Mouse (Mus musculus) midbrain, embryonic 12.5 days (tissue): ENCODE data around the gene Gm29427. TPM values are rescaled to one million over a fixed set of nuclear protein-coding genes. Genes with fewer than 3 reads are reported as not detected.
A peak's percentile ranks its signal among the peaks of the same experiment; 100 is the strongest.

Experiments used
- ATAC-seq: fragments of 200-750 bp; cut with Nextera tagmentation; 2 replicates; pipeline ENCODE4 v1.8.0; 2017; ENCODE audit warnings: low read depth, moderate TSS enrichment, moderate library complexity; ENCODE audit not compliant: low FRiP score
- H3K27ac ChIP-seq: fragments of 300-500 bp; sonication (generic); replicated peaks from 2 replicates; pipeline ENCODE4 v1.5.1; 2016; ENCODE audit warnings: mild to moderate bottlenecking
- H3K27me3 ChIP-seq: fragments of 300-500 bp; sonication (generic); 2 replicates; pipeline ENCODE4 v1.6.1; 2016; ENCODE audit warnings: mild to moderate bottlenecking
- H3K36me3 ChIP-seq: fragments of 300-500 bp; sonication (generic); 2 replicates; pipeline ENCODE4 v1.6.1; 2016
- H3K4me1 ChIP-seq: fragments of 300-500 bp; sonication (generic); 2 replicates; pipeline ENCODE4 v1.6.1; 2016
- H3K4me2 ChIP-seq: fragments of 300-500 bp; sonication (generic); replicated peaks from 2 replicates; pipeline ENCODE4 v1.6.1; 2016; ENCODE audit warnings: mild to moderate bottlenecking, moderate library complexity
- H3K4me3 ChIP-seq: fragments of 300-500 bp; sonication (generic); 2 replicates; pipeline ENCODE4 v1.5.1; 2016; ENCODE audit warnings: mild to moderate bottlenecking
- H3K9ac ChIP-seq: fragments of 300-500 bp; sonication (generic); replicated peaks from 2 replicates; pipeline ENCODE4 v1.6.1; 2016; ENCODE audit warnings: mild to moderate bottlenecking, moderate library complexity
- H3K9me3 ChIP-seq: fragments of 300-500 bp; sonication (generic); 2 replicates; pipeline ENCODE4 v1.6.1; 2016; ENCODE audit warnings: mild to moderate bottlenecking
- WGBS: fragments of 180-500 bp; shearing (Covaris S2); methylation state at CpG from one replicate; pipeline ENCODE4 v1.1.7; 2016; 5-methylcytosine and 5-hydroxymethylcytosine counted together
- polyA plus RNA-seq: library from polyadenylated mRNA; unstranded; fragments of >200 nt; fragmentation: Nextera tagmentation; extraction: Ambion mirVana; gene quantifications from 2 replicates; pipeline ENCODE4 v1.2.1, GENCODE M21; 2016

Gene Gm29427
- not detected in 2 replicates for polyA plus RNA-seq

DNA sequence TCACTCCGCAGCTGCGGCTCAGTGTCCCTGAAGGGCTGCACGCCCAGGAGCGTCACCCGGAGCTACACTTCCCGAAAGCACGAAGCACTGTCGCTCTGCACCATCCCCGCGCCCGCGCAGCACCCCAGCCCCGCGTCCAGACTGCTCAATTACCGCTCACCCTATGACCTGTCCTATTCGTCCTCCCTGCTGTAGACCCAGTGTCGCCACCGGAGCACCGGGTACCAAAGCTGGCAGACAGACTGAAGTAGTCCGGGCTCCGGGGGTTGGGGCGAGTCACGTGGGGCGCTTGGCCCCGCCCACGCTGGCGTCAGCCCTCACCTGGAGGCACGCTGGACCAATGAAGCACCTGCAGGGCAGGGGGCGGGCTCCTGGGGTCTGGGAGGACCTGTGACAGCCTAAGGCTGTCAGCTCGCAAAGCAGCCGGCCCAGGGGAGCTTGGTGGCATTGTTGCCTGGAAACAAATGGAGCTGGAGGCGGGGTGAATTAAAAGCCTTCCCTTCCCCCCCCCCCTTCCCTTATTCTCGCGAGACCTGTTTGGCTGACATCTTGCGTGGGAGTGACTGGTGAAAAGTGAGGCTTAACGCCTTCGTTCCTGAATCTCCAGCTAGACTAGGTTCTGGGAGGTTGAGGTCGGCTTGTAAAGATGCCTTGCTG, at the start of gene Gm29427:
Gm29427 (minus strand) TSS at position 239 of the 657 bp plus-strand sequence.
- Histone ChIP-seq H3K4me3 (peak within 1 kb of the TSS; percentile 87), H3K27me3 (no peaks in the 10 kb centered on the region), H3K4me1 (peaks cover 19% of the 10 kb centered on the region), H3K36me3 (0 out of 2 replicates have a peak, but pooled peaks cover 3% of the 10 kb centered on the region), H3K9me3 (no peaks in the 10 kb centered on the region), H3K9ac (peak within 1 kb of the TSS; percentile 92), H3K4me2 (peak within 1 kb of the TSS; percentile 91), H3K27ac (peak within 1 kb of the TSS; percentile 84)
- ATAC-seq: peak; percentile 89
- under 1% methylated on average over 38 of the region's 38 CpGs for WGBS

GRCm38 (mm10) chr1:130764027-130764461, 48.4 kb upstream of the Gm29427 start:
- whole genome bisulfite sequencing: 85% methylated on average over 12 of the region's 12 CpGs
- no peak overlapping the region for H3K4me2 ChIP-seq
- no peaks in the 10 kb centered on the region for H3K9me3 ChIP-seq
- no peaks in the 10 kb centered on the region for H3K4me1 ChIP-seq
- H3K4me3 ChIP-seq: no peak overlapping the region
- no peaks in the 10 kb centered on the region for H3K27me3 ChIP-seq
- no peak overlapping the region for H3K9ac ChIP-seq
- no peak overlapping the region for H3K27ac ChIP-seq
- no peaks in the 10 kb centered on the region for H3K36me3 ChIP-seq
- ATAC-seq: no peak

DNA sequence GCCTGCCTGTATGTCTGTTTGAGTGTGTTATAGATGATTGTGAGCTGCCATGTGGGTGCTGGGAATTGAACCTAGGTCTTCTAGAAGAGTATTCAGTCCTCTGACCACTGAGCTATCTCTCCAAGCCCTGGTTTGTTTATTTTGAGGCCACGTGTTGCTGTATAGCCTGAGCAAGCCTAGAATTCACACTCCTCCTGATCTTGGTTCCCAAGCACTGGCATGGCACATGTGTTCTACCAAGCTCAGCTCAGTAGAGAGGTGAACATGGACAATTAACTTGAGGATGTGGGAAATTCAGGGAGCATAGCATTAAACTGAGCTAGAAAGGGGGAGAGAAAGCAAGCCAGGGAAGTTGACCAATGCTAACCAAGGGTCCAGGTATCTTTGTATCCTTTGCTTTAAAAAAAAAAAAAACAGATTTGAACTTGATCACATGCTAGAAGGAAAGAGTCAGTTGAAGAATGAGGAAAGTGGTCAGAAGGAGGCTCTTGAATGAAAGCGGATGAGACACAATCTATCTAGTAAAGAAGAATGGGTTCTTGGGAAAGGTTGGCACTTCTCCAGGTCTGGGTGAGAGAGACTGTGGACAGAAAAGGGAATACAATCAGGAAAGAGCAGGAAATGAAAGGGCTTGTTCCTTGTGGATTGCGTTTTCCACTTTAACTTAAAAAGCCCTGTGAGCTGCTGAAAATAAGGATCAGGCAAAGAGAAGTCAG, 46.6 kb upstream of the Gm29427 start:
- WGBS: 90% methylated on average over 3 of the region's 3 CpGs
- no peak for ATAC-seq

DNA sequence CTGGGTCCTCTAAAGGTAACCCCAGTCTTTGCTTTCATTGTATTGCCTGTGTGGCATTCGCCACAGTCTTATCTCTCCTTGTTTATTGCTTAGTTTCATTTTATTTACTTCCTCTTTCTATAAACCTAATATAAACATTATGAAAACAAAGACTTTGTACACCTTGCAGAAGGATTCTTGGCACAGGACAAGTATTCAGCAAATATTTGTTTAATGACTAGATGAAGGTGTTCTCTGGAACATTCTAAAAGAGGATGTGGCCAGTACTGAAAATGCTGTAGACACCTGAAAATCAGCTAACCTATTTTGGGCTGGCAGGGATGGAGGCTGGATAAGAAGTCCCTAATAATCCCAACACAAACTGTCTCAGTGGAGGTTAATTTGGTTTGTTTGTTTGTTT, 46.0 kb upstream of the Gm29427 start:
- Histone ChIP-seq H3K9ac (no peak overlapping the region), H3K4me2 (no peak overlapping the region), H3K27me3 (no peaks in the 10 kb centered on the region), H3K27ac (no peak overlapping the region), H3K9me3 (no peaks in the 10 kb centered on the region), H3K4me1 (no peaks in the 10 kb centered on the region), H3K4me3 (no peak overlapping the region), H3K36me3 (no peaks in the 10 kb centered on the region)
- no peak for ATAC-seq
- 88% methylated on average over 1 of the region's 1 CpGs for WGBS

More for the DNA sequence above, 46.6 kb upstream of the Gm29427 start:
- no peaks in the 10 kb centered on the region for H3K9me3 ChIP-seq
- H3K9ac ChIP-seq: no peak overlapping the region
- no peaks in the 10 kb centered on the region for H3K4me1 ChIP-seq
- H3K36me3 ChIP-seq: no peaks in the 10 kb centered on the region
- H3K27ac ChIP-seq: no peak overlapping the region
- H3K27me3 ChIP-seq: no peaks in the 10 kb centered on the region
- no peak overlapping the region for H3K4me3 ChIP-seq
- no peak overlapping the region for H3K4me2 ChIP-seq

GRCm38 (mm10) chr1:130759689-130760088, 44.1 kb upstream of the Gm29427 start:
- no peak overlapping the region for H3K4me3 ChIP-seq
- H3K27me3 ChIP-seq: no peaks in the 10 kb centered on the region
- H3K9ac ChIP-seq: no peak overlapping the region
- no peaks in the 10 kb centered on the region for H3K4me1 ChIP-seq
- H3K4me2 ChIP-seq: no peak overlapping the region
- ATAC-seq: no peak
- no peaks in the 10 kb centered on the region for H3K36me3 ChIP-seq
- WGBS: 84% methylated on average over 9 of the region's 9 CpGs
- H3K27ac ChIP-seq: no peak overlapping the region
- no peaks in the 10 kb centered on the region for H3K9me3 ChIP-seq

DNA sequence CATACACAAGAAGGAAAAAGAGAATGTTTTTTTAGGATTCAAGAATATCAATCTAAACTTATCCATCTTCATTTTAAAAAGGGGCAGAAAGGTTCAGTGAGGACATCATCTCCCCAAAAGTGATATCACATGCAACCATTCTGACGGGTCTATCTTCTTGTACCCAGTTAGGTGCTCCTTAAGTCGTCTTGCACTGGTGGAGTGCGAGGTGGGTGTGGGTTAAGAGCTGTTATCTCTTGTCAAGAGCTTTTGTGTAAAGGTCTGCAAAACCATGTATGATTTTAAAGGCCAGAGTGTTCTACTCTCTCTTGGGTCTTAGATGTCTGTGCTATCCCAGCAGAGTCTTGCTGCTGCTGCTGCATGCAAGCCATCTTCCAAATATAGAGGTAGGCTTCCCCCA, 31.2 kb upstream of the Gm29427 start:
- Histone ChIP-seq H3K9ac (no peak overlapping the region), H3K4me3 (no peak overlapping the region), H3K9me3 (no peaks in the 10 kb centered on the region), H3K4me2 (no peak overlapping the region), H3K36me3 (no peaks in the 10 kb centered on the region), H3K27ac (no peak overlapping the region), H3K27me3 (no peaks in the 10 kb centered on the region), H3K4me1 (no peaks in the 10 kb centered on the region)
- no peak for ATAC-seq
- 91% methylated on average over 3 of the region's 3 CpGs for WGBS

GRCm38 (mm10) chr1:130745591-130745990, 30.0 kb upstream of the Gm29427 start:
- no peaks in the 10 kb centered on the region for H3K36me3 ChIP-seq
- no peak overlapping the region for H3K9ac ChIP-seq
- no peak overlapping the region for H3K27ac ChIP-seq
- ATAC-seq: no peak
- H3K27me3 ChIP-seq: no peaks in the 10 kb centered on the region
- H3K4me2 ChIP-seq: no peak overlapping the region
- no peaks in the 10 kb centered on the region for H3K4me1 ChIP-seq
- H3K4me3 ChIP-seq: no peak overlapping the region
- WGBS: 94% methylated on average over 3 of the region's 3 CpGs
- H3K9me3 ChIP-seq: no peaks in the 10 kb centered on the region

DNA sequence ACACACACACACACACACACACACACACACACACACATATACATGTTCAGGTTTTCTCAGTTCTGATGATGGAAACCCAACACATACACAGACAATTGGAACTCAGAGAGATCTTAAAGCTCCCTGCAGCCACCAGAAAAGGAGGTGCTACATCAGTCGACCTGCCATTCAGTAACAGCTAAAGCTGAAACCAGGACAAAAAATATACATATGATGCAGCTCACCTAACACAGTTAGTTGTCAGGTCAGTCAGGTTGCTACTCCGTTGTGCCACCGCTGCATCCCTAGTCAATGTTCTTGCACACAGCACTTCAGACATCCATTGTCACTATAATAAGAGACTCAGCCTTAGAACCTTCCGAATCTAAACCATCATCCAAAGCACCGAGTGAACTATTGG, 29.4 kb upstream of the Gm29427 start:
- Histone ChIP-seq H3K4me3 (no peak overlapping the region), H3K27ac (no peak overlapping the region), H3K36me3 (no peaks in the 10 kb centered on the region), H3K27me3 (no peaks in the 10 kb centered on the region), H3K9me3 (no peaks in the 10 kb centered on the region), H3K9ac (no peak overlapping the region), H3K4me2 (no peak overlapping the region), H3K4me1 (no peaks in the 10 kb centered on the region)
- 85% methylated on average over 5 of the region's 5 CpGs for WGBS
- ATAC-seq: no peak

DNA sequence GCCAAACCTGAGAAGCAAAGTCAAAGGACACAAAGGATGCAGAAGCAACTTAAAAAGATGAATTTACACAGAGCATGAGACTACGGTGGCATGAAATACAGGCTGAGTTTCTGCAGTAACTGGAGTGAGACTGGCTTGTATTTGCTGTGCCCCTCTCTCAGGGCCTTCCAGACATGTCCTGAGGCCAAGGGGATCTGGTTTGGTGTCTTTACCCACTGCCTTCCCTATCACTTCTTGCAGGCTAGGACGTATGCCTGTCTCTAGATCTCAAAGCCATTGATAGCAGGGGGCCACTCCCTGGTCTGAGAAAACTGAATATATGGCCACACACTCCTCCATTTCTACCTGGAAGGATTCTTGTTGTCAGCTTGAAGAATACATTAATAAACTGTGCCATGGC, 28.6 kb upstream of the Gm29427 start:
- no peaks in the 10 kb centered on the region for H3K4me1 ChIP-seq
- H3K27me3 ChIP-seq: no peaks in the 10 kb centered on the region
- H3K4me2 ChIP-seq: no peak overlapping the region
- no peaks in the 10 kb centered on the region for H3K36me3 ChIP-seq
- 80% methylated on average over 2 of the region's 2 CpGs for WGBS
- ATAC-seq: no peak
- H3K27ac ChIP-seq: no peak overlapping the region
- H3K9ac ChIP-seq: no peak overlapping the region
- no peak overlapping the region for H3K4me3 ChIP-seq
- H3K9me3 ChIP-seq: no peaks in the 10 kb centered on the region

DNA sequence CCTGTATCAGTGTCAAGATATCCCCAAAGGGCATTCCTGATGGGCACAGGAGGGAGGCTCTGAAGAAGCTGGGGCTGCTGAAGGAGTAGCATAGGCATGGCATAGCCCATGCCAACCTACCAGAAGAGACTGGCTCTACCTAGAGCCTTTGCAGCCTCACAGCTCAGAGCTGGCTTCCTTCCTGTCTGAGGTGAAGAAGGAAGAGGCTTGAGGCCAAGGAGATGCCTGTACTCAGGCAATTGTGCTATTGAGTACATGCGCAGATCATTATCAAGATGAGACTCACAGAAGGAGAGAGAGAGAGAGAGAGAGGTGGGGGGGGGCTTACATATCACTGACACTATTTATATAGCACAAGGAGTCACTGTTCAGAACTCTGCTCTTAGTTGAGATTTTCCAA, 28.2 kb upstream of the Gm29427 start:
- WGBS: 94% methylated on average over 1 of the region's 1 CpGs
- no peaks in the 10 kb centered on the region for H3K36me3 ChIP-seq
- no peak overlapping the region for H3K4me2 ChIP-seq
- H3K4me1 ChIP-seq: no peaks in the 10 kb centered on the region
- ATAC-seq: no peak
- H3K9me3 ChIP-seq: no peaks in the 10 kb centered on the region
- no peak overlapping the region for H3K4me3 ChIP-seq
- H3K9ac ChIP-seq: no peak overlapping the region
- no peak overlapping the region for H3K27ac ChIP-seq
- no peaks in the 10 kb centered on the region for H3K27me3 ChIP-seq

DNA sequence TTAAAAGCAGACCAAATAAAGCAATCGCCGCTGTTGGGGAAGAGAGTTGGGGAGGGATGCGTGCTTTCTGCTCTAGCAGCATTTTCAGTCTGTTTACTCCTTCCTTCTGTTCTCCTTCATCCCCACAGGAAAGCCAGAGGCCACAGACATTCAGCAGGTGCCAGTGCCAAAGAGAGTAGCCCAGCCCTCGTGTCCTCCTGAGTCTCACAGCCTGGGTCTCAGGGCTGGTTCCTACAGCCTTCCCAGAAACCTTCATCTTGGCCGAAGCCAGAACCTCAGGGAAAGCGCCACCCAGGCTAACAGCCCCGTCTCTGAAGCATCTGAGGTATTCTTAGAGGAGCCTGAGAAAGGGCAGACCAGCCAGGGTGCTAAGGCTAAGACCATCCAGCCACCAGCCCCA, 26.6 kb upstream of the Gm29427 start:
- Histone ChIP-seq H3K9ac (no peak overlapping the region), H3K27ac (no peak overlapping the region), H3K4me3 (no peak overlapping the region), H3K4me2 (no peak overlapping the region), H3K4me1 (no peaks in the 10 kb centered on the region), H3K27me3 (no peaks in the 10 kb centered on the region), H3K9me3 (no peaks in the 10 kb centered on the region), H3K36me3 (no peaks in the 10 kb centered on the region)
- no peak for ATAC-seq
- WGBS: 90% methylated on average over 7 of the region's 7 CpGs

GRCm38 (mm10) chr1:130740781-130741720, 25.5 kb upstream of the Gm29427 start:
- Histone ChIP-seq H3K4me2 (no peak overlapping the region), H3K36me3 (no peaks in the 10 kb centered on the region), H3K4me1 (no peaks in the 10 kb centered on the region), H3K4me3 (no peak overlapping the region), H3K9me3 (no peaks in the 10 kb centered on the region), H3K27me3 (no peaks in the 10 kb centered on the region), H3K9ac (no peak overlapping the region), H3K27ac (0 out of 2 replicates have a peak overlapping the region, but pooled peaks have one; percentile 6)
- ATAC-seq: no peak
- WGBS: 64% methylated on average over 15 of the region's 15 CpGs
